Mouse (Mus musculus): ENCODE measurements around the gene Gapt.
A peak's percentile ranks its signal among the peaks of the same experiment; 100 is the strongest.

The Gapt gene

GRCm38 (mm10) chr13:110346707-110347106, 10.3 kb downstream of the Gapt start:
- DNase-seq (ENCODE audit: low spot score) = no peak

DNA sequence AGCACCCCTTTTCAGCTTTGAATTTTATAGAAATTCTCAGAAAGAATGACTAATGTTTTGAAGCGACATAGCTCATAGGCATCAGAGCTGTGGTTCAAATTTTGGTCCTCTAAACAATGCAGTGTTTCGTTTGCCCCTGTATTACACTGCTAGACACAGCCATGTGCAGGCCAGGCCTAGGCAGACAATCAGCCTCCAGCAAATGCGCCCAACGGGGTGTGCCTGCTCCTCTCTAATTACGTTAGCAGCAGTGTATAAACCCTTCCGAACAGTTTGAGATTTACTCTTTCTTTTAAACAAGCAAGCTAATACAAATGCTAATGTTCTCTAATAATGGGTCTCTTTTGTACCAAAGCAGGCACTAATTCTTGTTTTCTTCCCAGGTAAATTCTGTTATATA, 14.4 kb downstream of the Gapt start:
- no peak for DNase-seq (ENCODE audit: low spot score)

DNA sequence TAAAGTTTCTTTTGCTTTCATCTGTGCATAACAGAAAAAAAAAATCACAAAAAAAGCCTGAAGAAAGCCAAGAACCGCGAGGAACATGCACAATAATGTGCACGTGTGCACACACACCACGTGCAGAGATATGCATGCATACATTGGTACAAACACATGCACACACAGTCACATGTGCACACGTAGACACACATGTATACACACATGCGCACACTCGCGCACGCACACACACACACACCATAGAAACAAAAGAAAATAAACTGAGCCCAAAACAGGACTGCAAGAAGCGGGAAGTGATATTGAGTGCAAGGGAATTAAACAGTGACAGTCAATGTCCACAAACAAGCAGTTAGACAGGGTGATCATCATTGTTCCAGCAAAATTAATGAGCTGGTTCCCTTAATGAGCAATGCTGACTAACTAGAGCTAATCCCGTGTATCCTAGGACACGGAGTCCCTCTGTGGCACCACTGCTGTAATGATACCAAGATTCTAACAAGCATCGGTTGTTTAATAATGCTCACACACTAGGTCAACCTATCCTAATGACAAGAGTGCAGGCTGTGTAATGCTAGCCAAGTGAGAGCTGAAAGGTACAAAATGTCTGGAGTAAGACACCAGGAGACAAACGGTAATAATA, 23.9 kb downstream of the Gapt start:
- DNase-seq (ENCODE audit: low spot score) = no peak

- peak; percentile 33 for DNase-seq (ENCODE audit: low spot score)
Measured at GRCm38 (mm10) chr13:110318746-110319145, 38.3 kb downstream of the Gapt start.

DNA sequence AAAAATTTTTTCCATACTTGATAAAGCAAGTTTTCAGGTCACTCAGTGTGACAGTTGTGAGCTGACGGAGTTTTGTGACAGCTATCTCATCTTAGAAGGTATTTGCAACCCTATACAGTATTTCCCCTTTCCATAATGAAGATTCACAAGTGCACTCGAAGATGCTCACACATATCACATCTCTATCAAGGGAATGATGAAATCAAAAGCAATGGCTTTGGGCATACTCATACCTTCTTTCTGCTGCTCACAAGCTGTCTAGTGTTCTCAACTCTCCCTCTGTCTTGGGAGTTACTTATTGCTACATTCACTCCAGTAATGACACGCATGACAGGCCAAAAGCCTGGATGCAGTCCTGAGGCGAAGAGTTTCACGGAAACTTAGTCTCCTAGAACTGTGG, 49.8 kb downstream of the Gapt start:
- no peak for DNase-seq (ENCODE audit: low spot score)
